Mouse (Mus musculus) WW6 (cell line): ENCODE measurements around the gene Irf1.

ENCODE experiments used
- DNase-seq: peaks from one replicate; pipeline ENCODE4 v3.0.0-alpha.2; 2013; ENCODE audit warnings: low read depth, low spot score

Irf1 gene

DNA sequence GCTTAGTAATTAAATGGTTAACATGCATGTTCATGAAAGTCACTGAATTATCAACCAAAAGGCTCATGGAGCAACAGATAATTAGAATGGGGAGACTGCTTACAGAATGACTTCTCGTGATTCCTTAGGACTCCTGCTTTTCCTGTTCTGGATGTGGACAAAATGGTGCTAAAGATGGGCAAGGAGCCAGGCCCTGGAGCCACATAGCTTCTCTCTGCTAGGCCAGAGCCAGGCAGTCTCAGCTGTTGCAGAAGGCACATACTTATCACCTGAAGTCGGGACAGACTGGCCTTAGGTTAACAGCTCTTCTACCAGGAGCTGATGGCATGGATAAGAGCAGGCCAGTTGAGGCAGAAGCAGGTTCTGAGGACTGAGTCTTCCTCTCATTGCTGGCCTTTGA is 40.9 kb downstream of the Irf1 start:
- DNase-seq, result no peak

DNA sequence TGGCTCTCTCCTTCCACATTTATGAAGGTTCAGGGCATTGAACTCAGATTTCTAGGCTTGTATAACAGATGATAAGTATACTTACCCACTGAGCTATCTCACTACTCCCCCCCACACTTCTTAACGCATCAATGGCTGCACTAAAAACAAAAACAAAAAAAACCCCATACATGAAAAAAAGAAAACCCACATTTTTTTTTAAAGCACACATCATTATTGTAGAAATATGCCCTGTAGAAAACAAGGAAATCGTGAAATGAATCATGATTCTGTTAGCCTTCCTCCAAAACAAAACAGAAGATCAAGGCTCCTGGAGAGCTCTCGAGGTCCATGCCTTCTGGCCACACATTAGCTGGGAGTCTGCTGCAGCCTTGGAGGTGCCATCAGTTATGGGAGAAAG is 41.5 kb downstream of the Irf1 start:
- DNase-seq, result no peak

DNA sequence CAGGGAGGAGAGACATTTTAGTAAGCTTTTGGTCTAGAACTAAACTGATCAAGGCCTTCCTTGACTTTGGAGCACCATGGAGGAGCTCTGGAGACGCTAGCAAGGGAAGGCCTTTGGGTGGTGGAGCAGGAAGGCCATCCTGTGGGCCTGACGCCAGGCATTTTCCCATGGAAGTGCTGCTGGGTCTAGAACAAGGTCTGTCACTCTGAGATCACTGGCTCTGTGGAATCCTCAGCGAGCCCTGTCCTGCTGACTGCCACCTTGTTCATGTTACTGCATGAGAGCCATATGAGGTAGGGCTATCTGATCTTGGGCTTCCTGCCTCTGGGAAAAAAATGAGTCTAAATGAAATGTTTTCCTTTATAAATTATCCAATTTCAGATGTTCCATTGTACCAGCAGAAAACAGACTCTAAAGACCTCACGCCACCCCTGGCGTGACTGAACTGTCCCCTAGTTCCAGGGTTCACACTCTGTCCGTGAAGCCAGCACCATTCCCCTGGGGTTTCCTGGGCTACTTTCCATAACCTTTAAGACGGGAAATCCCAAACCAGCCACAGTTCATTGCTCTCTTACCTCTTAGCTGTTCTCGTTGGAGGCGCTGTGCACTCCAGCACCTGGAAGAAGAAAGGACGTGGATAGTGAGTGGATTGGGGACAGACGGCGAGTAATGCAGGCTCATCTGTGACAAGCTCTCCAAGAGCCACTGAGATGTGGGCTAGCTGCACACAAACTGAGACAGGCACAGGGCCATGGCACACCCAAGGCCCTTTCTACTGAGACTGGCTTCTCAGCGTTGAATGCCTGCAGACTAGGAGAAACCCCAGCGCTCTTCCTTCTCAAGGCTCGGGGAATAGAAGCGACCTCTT is 43.4 kb downstream of the Irf1 start:
- DNase-seq, result no peak

DNA sequence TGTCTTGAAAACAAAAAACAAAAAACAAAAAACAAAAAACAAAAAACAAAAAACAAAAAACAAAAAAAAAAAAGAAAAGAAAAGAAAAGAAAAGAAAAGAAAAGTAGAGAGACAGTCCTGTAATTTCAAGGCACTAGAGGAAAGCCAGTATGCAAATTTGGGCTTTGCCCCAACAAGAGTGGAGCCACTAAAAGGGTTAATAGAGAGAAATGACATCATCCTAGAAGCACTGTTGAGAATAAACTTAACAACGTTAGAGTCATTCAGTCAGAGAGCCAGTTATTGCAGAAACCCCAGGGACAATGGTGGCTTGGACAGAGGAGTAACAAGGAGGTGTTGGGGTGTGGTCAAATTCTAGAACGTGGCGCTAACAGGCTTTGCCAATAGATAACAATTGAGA is 45.0 kb downstream of the Irf1 start:
- no peak for DNase-seq

DNA sequence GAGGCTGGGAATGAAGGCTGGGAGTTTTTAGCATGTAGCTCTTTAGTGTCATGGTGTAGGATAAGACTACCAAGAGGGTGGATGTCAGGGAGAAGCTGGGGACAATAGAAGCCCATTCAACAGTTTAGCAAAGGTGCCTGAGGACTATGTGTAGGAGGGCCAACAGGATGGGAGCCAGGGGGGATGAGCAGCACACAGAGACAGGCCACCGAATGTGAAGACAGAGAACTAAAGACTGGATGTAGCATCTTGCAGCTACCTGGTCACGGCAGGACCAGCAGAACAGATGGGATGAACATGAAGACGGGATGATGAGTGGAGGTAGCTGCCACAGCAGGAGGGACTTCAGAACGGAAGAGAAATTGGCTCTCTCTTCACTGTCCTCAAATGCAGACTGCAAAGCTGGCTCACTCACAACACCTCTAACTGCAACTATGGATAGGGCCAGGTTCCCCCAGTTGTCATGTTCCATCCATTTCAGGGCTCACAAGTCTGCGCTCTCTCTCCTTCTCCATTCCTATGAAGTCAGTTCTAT is 47.1 kb downstream of the Irf1 start:
- no peak for DNase-seq

DNA sequence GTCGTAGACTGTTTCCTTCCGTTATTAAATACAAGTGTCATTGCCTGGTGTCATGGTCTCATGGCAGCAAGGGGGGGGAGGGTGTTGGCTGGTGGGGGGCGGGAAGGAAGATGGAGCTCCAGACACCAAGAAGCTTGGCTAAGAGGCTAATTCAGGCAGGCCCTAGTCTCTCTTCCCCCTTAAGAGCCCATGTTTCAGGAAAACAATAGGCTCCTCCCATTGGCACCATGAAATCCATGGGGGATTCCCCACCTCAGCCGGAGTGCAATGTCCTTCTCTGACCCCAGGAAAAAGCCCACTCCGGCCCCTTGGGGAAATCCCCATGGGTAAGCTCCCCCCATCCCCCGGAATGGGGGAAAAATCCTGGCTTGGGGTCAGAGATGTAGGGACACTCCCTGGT is 49.0 kb downstream of the Irf1 start:
- DNase-seq, result no peak

DNA sequence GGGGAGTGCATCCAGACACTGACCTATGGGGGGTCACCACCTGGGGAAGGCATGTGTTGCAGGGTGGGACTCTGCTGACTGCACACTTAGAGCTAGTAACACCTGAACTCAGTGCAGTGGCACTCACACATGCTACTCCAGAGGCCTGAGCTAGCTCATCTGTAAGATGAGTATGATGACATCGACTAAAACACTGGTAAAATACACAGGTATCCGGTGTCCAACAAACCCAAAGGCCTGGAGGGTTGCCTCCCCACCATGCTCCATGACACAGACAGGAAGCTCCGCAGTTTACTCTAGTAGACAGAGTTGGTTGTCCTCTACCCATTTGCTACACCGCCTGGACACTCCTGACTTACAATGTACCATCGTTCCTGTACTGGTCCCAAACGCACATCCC is 49.7 kb downstream of the Irf1 start:
- no peak for DNase-seq

DNA sequence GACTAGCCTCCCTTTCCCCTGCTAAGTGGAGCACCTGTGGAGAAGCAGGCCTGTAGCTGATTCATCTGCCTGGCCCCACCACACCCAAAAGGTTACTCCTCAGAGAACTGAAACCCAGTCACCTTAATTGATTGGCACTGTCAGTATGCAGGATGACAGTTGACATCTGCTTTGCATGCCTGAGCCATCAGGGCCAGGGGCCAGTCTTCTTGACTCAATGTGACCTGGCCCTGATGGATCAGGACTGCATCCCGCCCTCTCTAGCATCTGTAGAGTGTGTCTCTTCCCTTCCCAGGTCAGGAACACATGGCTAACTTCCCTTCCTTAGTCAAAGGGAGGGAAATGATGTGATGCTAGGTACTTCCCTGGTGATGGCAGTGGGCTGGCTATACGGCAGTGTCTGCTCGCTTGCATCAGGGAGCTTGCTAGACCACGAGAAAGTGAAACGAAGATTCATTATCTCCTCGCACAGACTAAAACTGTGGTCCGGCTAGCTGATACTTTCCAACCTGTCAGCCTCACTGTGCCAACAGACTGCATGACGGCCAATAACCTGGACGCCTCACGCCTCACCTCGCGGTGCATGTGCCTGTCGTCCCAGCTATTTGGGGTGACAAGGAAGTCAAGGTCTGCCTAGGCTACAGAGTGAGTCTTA is 50.8 kb downstream of the Irf1 start:
- DNase-seq, result no peak

DNA sequence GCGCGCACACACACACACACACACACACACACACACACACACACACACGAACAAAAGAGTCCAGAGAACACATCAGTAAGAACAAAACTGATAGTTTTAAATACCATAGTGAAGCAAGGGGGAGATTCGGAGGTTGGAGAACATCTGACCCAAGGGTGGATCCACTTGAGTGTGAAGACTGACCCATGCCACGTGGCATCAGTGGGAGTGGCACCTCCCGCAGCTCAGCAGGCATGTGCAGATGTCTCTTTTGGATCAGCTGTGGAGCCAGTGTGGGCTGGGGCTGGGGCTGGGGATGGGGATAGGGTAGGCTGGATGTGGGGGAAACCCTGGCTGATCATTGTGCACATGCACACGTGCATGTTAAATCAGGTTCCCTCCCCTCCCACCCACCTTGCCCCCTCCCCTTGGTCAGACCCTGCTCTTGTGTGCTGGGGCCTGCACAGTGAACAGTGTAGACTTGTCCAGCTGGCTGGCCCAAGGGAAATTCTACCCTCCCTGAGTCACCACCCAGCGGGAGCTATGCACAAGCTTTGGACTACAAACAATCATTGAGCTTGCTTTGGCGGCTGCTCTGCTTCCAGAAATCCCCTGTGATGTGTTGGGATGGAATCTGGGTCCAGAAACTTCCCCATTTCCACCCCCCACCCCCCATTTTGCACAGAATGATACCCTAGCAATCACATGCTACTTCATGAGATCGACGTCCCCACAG is 51.6 kb downstream of the Irf1 start:
- no peak for DNase-seq

DNA sequence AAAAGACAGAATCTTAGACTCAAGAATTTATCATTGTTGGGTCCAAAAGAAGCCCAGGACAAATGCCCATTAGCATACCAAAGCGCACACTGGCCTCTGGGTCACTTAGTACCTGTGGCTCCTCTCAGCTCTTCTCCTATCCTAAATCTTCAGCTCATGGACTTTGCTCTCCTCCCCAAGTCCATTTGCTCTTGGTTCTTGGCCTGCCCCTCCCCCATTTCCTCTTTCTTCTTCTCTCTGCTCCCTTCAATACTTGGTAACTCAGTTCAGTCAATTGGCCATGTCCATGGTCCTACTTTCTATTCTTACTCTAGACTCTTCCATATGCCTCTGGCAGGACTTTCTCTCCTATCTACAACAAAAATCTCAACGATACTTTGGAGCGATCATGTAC is 52.1 kb downstream of the Irf1 start:
- no peak for DNase-seq

DNA sequence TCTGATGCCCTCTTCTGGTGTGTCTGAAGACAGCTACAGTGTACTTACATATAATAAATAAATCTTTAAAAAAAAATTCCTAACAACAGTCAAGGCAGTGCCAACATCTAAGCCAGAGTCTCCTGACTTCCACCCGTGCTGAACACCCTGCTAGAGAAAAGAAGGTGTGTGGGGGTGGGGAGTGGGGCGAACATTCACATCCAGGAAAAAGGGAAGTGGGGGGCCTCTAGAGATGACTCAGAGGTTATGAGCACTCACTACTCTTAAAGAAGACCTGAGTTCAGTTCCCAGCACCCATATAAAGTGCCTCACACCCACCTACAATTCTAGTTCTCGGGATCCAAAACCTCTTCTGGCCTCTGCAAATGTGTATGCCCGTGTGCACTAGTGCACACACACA is 55.6 kb downstream of the Irf1 start:
- no peak for DNase-seq
